Mouse (Mus musculus): Measurements from ENCODE around the gene Slc39a1.
A peak's percentile ranks its signal among the peaks of the same experiment; 100 is the strongest.

The Slc39a1 gene

GRCm38 (mm10) chr3:90247960-90248745, at the start of gene Slc39a1:
Gene Slc39a1, plus strand, starts transcription at chr3:90248172.
- Histone ChIP-seq H3K36me3 (ENCODE audit: insufficient read depth, low read length) (peaks cover 33% of the 10 kb centered on the region), H3K4me1 (replicated peaks; ENCODE audit: low read depth, low read length) (peaks cover 42% of the 10 kb centered on the region), H3K27me3 (ENCODE audit: insufficient read depth, low read length) (no peaks in the 10 kb centered on the region), H3K4me3 (replicated peaks; ENCODE audit: low read length) (peak within 1 kb of the TSS; percentile 87), H3K9me3 (ENCODE audit: low read length) (no peaks in the 10 kb centered on the region)
- no peak for TF ChIP-seq CTCF (conservative IDR thresholded peaks at IDR 0.05; ENCODE audit: low read length)
- TF ChIP-seq NANOG (IDR thresholded peaks at IDR 0.05; ENCODE audit: borderline replicate concordance, low read length) = no peak
- no peak for TF ChIP-seq POU5F1 (IDR thresholded peaks at IDR 0.05; ENCODE audit: borderline replicate concordance, low read length)

GRCm38 (mm10) chr3:90202884-90203283, 45.1 kb upstream of the Slc39a1 start:
- H3K27me3 ChIP-seq (ENCODE audit: insufficient read depth, low read length) = no peaks in the 10 kb centered on the region
- H3K4me3 ChIP-seq (replicated peaks; ENCODE audit: low read length) = no peak overlapping the region
- peaks cover 9% of the 10 kb centered on the region for H3K4me1 ChIP-seq (replicated peaks; ENCODE audit: low read depth, low read length)
- H3K36me3 ChIP-seq (ENCODE audit: insufficient read depth, low read length) = peaks cover 13% of the 10 kb centered on the region
- TF ChIP-seq CTCF (conservative IDR thresholded peaks at IDR 0.05; ENCODE audit: low read length) (no peak), POU5F1 (IDR thresholded peaks at IDR 0.05; ENCODE audit: borderline replicate concordance, low read length) (no peak), NANOG (IDR thresholded peaks at IDR 0.05; ENCODE audit: borderline replicate concordance, low read length) (no peak)
- no peaks in the 10 kb centered on the region for H3K9me3 ChIP-seq (ENCODE audit: low read length)

GRCm38 (mm10) chr3:90203619-90204018, 44.4 kb upstream of the Slc39a1 start:
- Histone ChIP-seq H3K27me3 (ENCODE audit: insufficient read depth, low read length) (no peaks in the 10 kb centered on the region), H3K9me3 (ENCODE audit: low read length) (no peaks in the 10 kb centered on the region), H3K4me3 (replicated peaks; ENCODE audit: low read length) (no peak overlapping the region), H3K4me1 (replicated peaks; ENCODE audit: low read depth, low read length) (peaks cover 16% of the 10 kb centered on the region), H3K36me3 (ENCODE audit: insufficient read depth, low read length) (peaks cover 20% of the 10 kb centered on the region)
- no peak for TF ChIP-seq CTCF (conservative IDR thresholded peaks at IDR 0.05; ENCODE audit: low read length)
- no peak for TF ChIP-seq POU5F1 (IDR thresholded peaks at IDR 0.05; ENCODE audit: borderline replicate concordance, low read length)
- TF ChIP-seq NANOG (IDR thresholded peaks at IDR 0.05; ENCODE audit: borderline replicate concordance, low read length) = no peak

GRCm38 (mm10) chr3:90204582-90204981, 43.4 kb upstream of the Slc39a1 start:
- TF ChIP-seq NANOG (IDR thresholded peaks at IDR 0.05; ENCODE audit: borderline replicate concordance, low read length) = no peak
- no peak for TF ChIP-seq CTCF (conservative IDR thresholded peaks at IDR 0.05; ENCODE audit: low read length)
- TF ChIP-seq POU5F1 (IDR thresholded peaks at IDR 0.05; ENCODE audit: borderline replicate concordance, low read length) = no peak
- Histone ChIP-seq H3K4me1 (replicated peaks; ENCODE audit: low read depth, low read length) (peaks cover 26% of the 10 kb centered on the region), H3K36me3 (ENCODE audit: insufficient read depth, low read length) (peaks cover 30% of the 10 kb centered on the region), H3K9me3 (ENCODE audit: low read length) (no peaks in the 10 kb centered on the region), H3K4me3 (replicated peaks; ENCODE audit: low read length) (no peak overlapping the region), H3K27me3 (ENCODE audit: insufficient read depth, low read length) (no peaks in the 10 kb centered on the region)

- TF ChIP-seq CTCF (conservative IDR thresholded peaks at IDR 0.05; ENCODE audit: low read length) = no peak
- no peak for TF ChIP-seq NANOG (IDR thresholded peaks at IDR 0.05; ENCODE audit: borderline replicate concordance, low read length)
- TF ChIP-seq POU5F1 (IDR thresholded peaks at IDR 0.05; ENCODE audit: borderline replicate concordance, low read length) = no peak
- Histone ChIP-seq H3K4me3 (replicated peaks; ENCODE audit: low read length) (no peak overlapping the region), H3K27me3 (ENCODE audit: insufficient read depth, low read length) (no peaks in the 10 kb centered on the region), H3K36me3 (ENCODE audit: insufficient read depth, low read length) (peaks cover 65% of the 10 kb centered on the region), H3K4me1 (replicated peaks; ENCODE audit: low read depth, low read length) (peaks cover 54% of the 10 kb centered on the region), H3K9me3 (ENCODE audit: low read length) (no peaks in the 10 kb centered on the region)
These were observed 39.3 kb upstream of the Slc39a1 start for GRCm38 (mm10) chr3:90208662-90209061.

GRCm38 (mm10) chr3:90209908-90210566, 37.9 kb upstream of the Slc39a1 start:
- Histone ChIP-seq H3K4me3 (replicated peaks; ENCODE audit: low read length) (peak overlapping the region; percentile 93), H3K4me1 (replicated peaks; ENCODE audit: low read depth, low read length) (peaks cover 65% of the 10 kb centered on the region), H3K27me3 (ENCODE audit: insufficient read depth, low read length) (no peaks in the 10 kb centered on the region), H3K36me3 (ENCODE audit: insufficient read depth, low read length) (peaks cover 65% of the 10 kb centered on the region), H3K9me3 (ENCODE audit: low read length) (no peaks in the 10 kb centered on the region)
- TF ChIP-seq NANOG (IDR thresholded peaks at IDR 0.05; ENCODE audit: borderline replicate concordance, low read length) = no peak
- TF ChIP-seq CTCF (conservative IDR thresholded peaks at IDR 0.05; ENCODE audit: low read length) = no peak
- no peak for TF ChIP-seq POU5F1 (IDR thresholded peaks at IDR 0.05; ENCODE audit: borderline replicate concordance, low read length)

- Histone ChIP-seq H3K4me1 (replicated peaks; ENCODE audit: low read depth, low read length) (peaks cover 71% of the 10 kb centered on the region), H3K9me3 (ENCODE audit: low read length) (no peaks in the 10 kb centered on the region), H3K27me3 (ENCODE audit: insufficient read depth, low read length) (no peaks in the 10 kb centered on the region), H3K36me3 (ENCODE audit: insufficient read depth, low read length) (peaks cover 60% of the 10 kb centered on the region), H3K4me3 (replicated peaks; ENCODE audit: low read length) (peak overlapping the region; percentile 93)
- TF ChIP-seq POU5F1 (IDR thresholded peaks at IDR 0.05; ENCODE audit: borderline replicate concordance, low read length) (no peak), NANOG (IDR thresholded peaks at IDR 0.05; ENCODE audit: borderline replicate concordance, low read length) (no peak), CTCF (conservative IDR thresholded peaks at IDR 0.05; ENCODE audit: low read length) (no peak)
These were observed 36.2 kb upstream of the Slc39a1 start for GRCm38 (mm10) chr3:90211475-90212398.

GRCm38 (mm10) chr3:90212723-90213122, 35.2 kb upstream of the Slc39a1 start:
- H3K27me3 ChIP-seq (ENCODE audit: insufficient read depth, low read length) = no peaks in the 10 kb centered on the region

More at GRCm38 (mm10) chr3:90212723-90213122, 35.2 kb upstream of the Slc39a1 start:
- peaks cover 69% of the 10 kb centered on the region for H3K4me1 ChIP-seq (replicated peaks; ENCODE audit: low read depth, low read length)
- no peaks in the 10 kb centered on the region for H3K9me3 ChIP-seq (ENCODE audit: low read length)
- H3K4me3 ChIP-seq (replicated peaks; ENCODE audit: low read length) = peak overlapping the region; percentile 93
- H3K36me3 ChIP-seq (ENCODE audit: insufficient read depth, low read length) = peaks cover 54% of the 10 kb centered on the region
- TF ChIP-seq POU5F1 (IDR thresholded peaks at IDR 0.05; ENCODE audit: borderline replicate concordance, low read length) = no peak
- TF ChIP-seq CTCF (conservative IDR thresholded peaks at IDR 0.05; ENCODE audit: low read length) = no peak
- TF ChIP-seq NANOG (IDR thresholded peaks at IDR 0.05; ENCODE audit: borderline replicate concordance, low read length) = no peak

Measured in E14TG2a.4 (cell line).